Mouse (Mus musculus): ENCODE results near the gene Pola2.

The Pola2 gene

DNA sequence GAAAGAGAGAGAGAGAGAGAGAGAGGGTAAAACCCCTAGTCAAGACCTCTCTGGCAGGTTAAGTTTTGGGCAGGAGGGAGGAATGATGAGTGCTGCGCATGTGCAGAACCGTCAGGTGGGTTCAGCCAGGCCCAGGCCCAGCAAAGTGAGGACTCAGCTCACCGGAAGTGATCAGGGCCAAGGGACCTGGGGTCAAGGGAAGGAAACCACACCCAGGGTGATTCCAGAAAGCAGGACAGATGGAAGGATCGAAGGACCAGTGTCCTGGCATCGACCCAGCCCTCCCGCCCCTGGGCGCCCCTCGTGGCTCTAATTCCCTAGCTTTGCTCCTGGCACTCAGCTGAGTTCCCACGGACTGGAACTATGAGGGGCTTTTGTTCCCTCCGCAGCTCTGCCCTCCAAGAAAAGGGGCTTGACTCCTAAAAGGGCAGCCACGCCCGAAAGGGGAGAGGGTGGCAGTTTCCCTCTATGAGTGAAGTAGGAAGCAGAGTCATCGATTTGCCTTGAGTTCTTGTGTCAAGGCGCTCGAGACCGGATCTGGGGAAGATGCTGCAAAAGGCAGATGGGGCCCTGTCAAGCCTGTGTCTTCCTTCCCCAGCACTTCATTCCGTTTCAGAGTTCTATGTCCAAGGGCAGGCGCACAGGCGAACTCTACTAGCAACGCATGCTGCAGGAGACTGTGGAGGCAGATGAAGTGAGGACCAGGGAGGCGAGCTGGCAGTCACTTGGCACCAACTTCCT, 26.7 kb downstream of the Pola2 start:
- DNase-seq (ENCODE audit: low read depth), result no peak

DNA sequence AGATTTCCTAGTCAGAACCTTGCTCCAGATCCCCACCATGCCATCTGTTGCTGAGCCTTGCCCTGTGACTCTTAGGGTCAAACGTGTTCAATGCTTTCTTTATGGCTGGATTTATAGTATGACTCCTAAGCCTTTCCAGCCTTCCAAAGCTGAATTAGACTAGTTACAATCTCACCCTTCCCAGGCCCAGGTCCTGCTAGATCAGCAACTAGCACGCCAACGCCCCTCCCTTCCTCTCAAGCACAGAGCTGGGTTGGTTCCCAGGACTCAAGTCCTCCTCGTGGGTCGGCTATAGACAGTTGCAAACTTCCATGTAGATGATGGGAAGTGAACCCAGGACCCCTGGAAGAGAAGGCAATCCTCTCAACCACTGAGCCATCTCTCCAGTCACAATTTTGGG, 28.3 kb downstream of the Pola2 start:
- DNase-seq (ENCODE audit: low read depth), result no peak

DNA sequence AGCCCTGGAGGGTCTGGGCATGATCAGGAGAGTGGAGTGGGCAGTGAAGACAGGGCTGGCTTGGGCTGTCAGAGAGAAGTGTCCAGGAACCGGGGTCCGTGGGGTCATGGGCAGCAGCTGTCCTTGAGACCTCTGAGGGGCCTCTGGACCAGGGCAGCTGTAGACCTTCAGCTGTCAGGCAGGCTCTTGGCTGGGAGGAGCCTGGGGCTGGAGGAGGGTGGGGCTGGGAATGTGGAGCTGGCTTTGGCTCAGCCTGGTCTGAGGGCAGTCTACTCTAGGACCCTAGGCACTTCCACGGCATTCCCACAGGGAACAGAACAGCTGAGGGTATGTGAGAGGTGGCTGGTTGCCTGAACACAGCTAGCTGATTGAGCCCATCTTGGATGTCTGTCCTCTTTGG, 28.7 kb downstream of the Pola2 start:
- DNase-seq (ENCODE audit: low read depth), result no peak

DNA sequence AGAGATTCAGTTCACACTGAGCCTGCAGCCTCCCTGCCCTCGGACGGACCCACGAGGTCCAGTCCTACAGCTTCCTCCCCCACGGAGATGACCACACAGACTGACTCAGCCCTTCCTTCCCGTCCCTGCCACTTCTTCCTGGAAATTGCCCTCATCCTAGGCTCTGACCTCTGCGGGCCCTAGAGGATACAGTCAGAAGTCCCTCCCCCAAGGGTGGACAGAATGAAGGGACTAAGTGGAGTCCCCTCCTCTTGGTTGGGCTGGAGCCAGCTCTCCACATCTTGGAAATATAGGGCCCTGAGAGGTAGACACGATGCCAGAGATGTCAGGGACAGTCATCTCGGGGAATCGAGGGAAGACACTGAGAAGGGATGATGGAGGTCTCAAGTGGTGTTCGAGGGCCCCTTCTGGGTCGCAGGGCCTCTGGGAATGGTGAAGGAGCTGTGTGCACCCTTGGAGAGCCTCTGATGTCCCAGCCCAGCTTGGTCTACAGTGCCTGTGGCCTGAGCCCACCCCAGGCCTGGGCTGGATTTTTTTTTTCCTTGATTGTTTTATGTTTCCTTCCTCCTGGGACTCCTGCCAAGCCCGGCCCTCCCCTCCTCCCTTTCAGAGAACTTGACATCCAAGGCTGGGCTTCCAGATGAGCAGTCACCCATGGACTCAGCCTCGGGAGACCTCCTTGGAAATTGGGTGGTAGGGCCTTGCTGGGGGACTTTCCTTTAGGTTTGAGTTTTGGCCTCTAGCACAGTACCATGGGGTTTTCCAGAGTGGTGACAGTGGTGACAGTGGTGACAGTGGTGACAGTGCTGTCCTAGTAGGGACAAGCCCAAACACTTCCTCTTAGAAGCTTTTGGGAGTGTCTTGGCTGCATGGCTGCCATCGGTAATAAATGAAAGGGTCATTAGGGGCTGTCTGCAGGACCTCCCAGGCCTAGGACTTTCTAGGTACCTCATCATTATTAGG, 34.1 kb downstream of the Pola2 start:
- no peak for DNase-seq (ENCODE audit: low read depth)

DNA sequence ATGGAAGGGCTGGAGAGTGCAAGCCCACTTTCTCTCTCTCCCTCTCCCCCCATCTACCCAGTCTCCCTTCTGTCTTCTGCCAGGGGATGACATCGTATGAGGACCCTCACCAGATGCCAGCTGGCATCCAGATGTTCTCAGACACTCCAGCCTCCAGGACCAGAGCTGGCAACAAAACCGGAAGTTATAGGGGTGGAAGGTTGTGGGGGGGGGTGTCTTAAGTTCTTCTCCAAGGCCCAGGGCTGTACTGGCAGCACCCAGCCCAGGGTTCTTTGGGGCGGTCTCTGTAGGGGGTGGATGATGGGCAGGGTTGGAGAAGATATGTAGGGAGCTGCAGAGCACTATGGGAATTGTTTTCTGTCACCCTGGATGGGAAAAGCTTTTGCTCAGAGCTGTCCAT, 35.5 kb downstream of the Pola2 start:
- DNase-seq (ENCODE audit: low read depth), result no peak

DNA sequence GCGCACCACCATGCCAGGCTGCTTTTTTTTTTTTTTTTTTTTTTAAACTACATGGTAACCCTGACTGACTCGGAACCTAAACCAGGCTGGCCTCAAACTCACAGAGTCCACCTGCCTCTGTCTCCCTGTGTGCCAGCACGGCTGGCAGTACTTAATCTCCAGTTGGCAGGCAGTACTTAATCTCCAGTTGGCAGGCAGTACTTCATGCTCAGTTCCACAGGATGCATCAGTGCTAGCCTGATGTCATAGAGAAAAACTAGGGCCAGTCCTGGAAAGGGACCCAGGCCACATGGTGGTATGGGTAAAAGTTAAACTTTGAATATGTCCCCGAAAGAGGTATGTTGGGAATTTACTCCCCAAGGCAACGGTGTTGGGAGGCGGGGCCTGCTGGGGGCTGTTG, 35.9 kb downstream of the Pola2 start:
- no peak for DNase-seq (ENCODE audit: low read depth)

DNA sequence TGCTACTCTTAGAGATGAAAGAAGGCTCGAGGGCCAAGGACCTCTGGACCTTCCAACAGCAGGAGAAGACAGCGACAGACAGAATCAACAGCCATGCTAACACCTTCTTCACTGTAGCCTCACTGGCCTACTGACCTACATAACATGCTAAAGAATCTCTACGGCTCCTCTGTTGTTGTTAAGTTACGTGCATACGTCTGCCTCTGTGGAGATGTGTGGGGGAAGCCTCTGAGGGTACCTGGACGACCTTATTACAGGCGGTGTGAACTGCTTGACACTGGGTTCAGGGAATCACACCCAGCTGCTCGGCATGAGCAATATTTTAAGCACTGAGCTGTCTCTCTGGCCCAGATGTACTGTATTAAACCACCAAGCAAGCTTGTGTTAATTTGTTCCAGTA, 36.5 kb downstream of the Pola2 start:
- DNase-seq (ENCODE audit: low read depth), result no peak

DNA sequence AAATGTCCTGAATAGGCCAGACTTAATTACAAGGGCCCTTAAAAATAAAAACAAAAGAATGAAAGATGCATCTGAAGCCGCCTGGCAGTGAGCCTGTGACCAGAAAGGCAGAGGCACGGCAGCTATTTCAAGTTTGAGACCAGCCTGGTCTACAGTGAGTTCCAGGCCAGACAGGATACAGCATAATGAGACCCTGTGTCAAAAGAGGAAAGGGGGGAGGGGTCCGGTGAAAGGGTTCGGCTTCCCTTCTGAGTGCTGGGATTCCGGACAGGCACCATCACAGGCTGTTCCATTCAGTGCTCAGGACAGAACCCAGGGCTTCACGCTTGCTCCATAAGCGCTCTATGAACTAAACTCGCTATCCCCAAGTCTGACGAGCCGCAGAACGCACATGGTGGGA, 37.0 kb downstream of the Pola2 start:
- no peak for DNase-seq (ENCODE audit: low read depth)

DNA sequence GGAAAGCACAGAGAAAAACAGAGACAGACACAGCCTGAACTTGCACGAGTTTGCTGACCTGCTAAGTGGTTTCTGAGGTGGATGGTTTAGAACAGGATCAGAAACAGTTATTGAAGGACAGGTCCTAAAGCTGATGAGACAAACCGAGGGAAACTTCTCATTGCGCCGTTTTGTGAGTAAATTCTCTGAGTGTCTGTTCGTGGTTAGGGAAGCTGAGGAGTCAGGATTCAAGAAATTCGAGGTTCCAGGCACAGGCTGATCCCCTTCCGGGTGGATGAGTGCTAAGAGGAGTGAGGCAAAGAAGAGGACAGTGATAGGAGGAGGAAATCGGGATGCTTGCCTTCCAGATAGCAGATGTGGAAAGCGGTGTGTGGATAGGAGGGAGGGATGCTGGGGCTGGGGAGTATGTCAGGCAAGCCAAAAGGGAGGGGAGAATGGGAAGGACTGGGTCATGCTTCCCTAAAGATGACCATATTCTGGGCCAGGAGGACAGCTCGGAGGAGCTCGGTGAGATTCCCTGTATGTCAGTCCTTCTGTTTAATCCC, 38.6 kb downstream of the Pola2 start:
- no peak for DNase-seq (ENCODE audit: low read depth)

DNA sequence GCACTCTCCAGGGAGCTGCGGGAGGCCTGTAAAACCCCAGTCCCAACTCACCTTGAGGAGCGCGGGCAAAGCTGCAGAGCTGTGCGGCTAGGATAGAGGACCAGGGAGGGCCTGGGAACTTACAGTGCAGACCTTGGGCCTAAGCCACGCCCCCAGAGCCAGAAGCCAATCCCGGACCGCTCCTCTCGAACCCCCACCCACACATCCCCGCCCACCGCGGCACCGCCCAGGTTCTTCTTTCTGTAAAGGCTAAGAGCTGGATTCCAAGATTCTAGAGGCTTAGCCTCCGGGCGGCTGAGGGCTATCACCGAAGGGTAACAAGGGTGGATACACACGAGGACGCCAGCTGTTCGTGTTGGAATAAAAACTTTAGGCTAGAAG, 39.3 kb downstream of the Pola2 start, which contains the start of gene Cdc42ep2:
Gene Cdc42ep2, minus strand, starts transcription at position 104 of the 381 bp plus-strand sequence.
- peak; percentile 87 for DNase-seq (ENCODE audit: low read depth)

DNA sequence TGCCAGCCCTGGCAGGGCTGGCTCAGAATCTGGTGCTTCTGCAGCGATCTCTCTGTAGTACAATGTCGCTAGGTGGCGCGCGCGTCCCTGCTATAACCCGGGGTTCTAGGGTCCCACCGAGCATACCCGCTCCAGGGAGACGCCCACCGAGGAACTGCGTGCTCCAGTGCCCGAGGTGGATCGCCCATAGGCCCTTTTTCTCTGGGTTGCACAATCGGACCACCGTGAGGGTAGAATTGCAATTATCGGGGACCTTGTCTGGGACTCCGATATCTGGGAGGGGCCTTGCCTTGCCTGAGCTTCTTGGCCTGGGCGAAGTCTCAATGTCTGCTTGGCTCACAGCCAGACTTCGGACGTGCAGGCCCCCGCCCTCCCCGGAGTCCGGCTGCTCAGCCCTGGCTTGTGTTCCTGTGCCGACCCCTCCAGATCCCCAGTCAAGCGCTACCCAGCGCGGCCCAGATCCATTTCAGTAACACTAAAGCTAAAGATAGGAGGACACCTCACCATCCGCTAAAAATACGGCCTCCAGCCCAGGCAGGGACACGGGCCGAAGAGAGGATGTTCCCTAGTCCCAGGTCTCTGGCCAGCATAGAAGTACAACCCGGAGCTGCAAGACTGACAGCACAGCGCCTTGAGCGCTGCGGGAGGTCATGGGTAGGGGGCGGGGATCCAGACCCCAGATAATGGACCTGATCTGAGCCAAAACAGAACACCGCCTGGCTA, 39.9 kb downstream of the Pola2 start:
- peak; percentile 46 for DNase-seq (ENCODE audit: low read depth)

DNA sequence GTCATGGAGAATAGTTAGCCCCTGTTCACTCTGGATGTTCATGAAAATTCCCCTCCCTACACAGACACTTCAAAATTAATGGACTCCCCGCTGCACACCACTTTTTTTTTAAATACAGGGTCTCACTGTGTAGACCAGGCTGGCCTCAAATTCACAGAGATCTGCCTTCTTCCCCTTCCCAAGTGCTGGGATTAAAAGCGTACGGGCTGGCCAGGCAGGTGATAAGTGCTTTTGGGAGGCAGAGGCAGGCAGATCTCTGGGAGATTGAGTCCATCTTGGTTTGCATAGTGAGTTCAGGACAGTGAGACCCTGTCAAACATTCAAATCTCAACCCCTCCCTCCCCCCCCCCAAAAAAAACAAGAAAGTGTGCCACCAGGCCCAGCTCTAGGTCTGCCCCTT, 41.0 kb downstream of the Pola2 start:
- DNase-seq (ENCODE audit: low read depth), result no peak

DNA sequence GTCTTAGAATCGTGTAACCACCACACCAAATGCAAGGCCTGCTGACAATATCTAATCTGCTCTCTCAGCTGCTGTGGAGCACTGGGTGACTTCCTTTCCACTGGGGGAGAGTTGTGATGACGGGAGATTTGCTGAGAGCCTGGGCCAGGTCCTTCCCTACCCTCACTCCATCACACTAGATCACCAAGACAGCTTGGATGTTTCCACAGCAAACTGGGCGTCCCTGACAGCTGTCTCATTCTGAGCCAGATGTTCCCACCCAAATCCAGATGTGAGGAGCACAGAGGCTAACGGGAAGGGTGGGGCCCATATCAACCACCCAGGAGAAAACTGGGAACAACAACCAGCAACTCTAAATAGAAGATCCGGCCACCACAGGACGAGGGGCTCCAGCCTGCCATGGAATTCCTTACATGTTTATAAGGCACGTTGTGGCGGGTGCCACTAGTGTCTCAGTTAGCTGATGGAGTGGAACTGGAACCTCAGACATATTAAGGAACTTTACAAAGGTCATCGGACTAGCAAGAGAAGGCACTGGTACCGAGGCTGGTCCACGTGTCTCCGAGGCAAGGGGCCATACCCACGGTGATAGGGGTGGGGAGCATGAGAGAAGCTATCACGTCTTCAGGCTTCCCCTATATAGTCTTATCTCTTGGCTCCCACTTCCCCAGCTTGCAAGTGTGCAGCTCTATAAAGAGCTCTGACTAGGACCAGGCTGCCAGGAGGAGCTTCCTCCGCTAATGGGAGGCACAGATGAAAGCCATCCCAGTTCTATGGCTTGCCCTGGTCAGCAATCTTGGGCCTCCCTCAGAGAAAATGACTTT, 41.7 kb downstream of the Pola2 start:
- DNase-seq (ENCODE audit: low read depth), result no peak

DNA sequence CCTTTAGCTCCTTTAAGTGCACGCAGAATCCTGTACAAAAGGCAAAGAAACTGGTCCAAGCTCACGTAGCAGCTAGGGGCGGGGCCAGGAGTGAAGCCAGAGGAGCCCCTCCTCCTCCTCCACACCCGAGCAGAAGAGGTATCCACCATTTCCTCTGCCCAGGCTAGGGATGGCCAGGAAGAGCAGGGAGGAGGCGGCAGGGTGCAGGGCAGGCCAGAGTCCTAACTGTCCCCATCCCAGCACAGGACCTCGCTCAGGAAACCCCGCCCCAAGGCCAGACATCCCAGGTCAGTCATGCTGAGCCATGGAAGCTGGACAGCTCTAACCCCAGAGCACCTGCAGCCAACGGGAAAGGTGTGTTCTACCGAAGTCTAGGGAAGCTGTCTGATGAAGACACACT, 42.3 kb downstream of the Pola2 start:
- DNase-seq (ENCODE audit: low read depth), result no peak

DNA sequence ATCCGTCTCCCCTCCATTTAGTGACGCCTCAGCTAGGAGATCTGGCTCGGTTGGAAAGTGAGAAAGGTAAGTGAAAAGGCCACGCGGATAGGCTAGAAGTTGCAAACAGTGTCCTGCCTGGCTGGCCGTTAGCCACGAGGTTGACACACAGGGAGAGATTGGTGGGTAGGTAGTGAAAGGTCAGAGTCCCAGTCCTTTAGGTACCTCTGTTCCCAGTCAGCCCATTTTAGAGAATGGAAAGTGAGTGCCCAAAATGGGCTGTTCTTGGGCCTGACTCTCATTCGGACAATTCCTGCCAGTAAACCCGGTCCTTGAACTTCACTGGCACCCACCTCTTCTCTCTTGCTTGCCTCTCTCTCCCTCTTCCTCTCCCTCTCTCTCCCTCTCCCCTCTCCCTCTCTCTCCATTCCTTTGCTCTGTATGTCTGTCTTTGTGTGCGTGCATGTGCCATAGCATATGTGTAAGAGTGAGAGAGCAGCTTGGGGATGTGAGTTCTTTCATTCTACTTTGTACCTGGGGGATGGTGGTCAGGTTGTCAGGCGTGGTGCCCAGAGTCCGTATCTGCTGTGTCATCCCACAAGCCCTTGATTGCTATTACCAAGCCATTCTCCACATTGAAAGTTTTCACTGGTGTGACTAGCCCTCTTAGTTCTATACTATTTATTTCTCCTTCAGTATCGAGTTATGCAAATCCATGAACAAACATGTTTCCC, 50.8 kb downstream of the Pola2 start, which contains the start of gene Dpf2:
Gene Dpf2, minus strand, starts transcription at position 4 of the 713 bp plus-strand sequence.
- no peak for DNase-seq (ENCODE audit: low read depth)

DNA sequence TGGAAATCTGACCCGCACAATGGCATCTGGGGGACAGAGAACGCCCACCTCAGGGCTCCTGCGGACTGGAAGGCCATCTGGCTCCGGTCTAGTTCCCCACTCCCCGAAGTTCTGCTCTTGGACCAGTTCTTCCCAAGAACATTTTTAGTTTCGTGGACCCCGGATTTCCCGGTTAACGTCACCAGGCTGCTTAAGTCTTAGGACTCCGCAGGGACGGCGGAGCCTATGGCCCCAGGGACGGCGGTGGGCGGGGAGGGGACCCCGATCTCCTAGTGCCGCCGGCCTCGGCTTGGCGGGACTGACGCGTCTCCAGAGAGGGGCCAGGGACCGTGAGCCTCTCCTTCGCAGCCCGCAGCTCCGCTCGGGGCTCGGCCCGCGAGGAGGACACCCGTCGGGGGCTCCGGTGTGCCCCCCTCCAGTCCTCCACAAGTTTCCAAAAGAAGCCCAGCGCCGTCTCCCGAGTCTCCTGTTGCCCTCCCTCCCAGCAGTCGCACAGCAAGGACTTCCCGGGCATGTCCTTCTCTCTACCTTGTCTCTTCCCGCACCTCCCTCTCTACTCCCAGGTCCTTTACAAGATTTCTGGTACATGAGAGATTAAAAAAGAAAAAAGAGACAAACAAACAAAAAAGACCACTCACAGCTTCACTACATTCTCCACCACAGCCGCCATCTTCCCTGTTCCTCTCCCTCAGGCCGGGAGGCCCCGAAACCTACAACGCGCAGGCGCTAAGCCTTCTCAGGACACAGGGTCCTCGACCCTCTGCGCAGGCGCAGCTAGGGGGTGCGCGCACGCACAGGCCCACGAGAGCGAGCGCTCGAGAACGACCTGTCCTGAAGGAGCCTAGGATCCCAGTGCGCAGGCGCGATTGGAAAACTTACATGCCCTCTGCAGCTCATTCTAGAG, 51.6 kb downstream of the Pola2 start:
- peak; percentile 98 for DNase-seq (ENCODE audit: low read depth)

DNA sequence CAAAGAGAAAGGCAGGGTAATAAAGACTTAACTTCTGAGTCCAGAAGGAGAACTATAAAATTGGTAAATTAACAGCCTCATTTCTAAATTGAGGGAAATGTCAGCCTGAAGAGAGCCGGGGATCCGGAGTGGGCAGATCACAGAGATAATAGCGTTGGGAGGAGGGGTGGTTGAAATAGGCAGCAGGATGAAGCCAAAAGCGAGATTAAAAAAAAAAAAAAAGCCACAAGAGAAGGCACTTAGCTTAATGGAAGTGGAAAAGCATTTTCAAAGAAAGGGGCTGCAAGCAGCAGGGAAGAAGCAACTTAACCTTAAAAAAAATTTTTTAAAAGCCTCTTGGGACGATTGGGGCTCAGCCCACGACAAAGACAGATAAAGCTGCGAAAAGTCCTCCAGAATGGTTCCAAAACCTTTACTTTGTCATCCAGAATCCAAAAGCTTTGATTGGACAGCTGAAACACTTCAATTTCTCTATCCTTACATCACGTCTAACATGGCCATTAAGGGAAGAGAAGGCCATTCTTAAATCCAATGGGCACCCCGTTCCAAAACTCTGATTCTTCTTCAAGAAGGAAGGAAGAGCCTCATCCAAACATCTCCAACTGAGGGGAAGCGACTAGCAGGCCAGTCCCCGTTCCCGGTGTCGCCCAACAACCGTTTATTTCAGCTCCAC, 52.4 kb downstream of the Pola2 start:
- no peak for DNase-seq (ENCODE audit: low read depth)

DNA sequence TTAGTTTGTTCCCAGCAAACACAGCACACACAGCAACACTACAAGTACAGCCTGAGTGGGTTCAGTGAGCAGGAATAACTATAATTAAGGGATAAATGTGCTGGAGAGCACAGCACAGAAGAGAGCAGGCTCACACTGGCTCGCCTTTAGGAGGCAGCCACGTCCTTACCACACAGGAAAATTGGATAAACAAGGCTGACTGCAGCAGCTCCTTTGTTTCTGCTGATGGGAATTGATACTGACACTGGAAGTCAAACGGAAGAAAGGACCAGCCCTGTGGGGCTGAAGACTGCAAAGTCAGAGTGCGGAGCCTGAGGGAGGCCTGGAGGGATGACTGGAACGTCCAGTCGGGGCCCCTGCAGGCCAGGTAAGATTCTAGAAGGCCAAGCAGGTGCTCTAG, 53.8 kb downstream of the Pola2 start:
- no peak for DNase-seq (ENCODE audit: low read depth)

DNA sequence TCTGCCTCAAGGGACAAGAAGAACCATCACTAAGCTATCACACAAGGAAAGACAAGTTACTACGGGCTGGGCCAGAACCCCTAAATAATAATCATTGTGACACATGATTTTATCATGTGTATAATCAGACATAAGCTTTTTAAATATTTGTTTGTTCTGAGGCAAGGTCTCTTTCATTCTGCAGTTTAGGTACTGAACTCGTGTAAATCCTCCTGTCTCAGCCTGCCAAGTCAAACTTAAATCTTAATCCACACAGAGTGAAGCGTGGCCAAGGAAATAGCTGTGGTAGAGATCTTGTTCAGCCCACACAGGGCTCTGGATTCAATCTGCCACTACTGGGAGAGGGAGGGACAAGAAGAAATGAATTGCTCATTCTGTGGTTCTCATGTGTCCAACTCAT, 56.7 kb downstream of the Pola2 start:
- no peak for DNase-seq (ENCODE audit: low read depth)
